Mouse (Mus musculus): ENCODE data around the gene Tex48.

DNA sequence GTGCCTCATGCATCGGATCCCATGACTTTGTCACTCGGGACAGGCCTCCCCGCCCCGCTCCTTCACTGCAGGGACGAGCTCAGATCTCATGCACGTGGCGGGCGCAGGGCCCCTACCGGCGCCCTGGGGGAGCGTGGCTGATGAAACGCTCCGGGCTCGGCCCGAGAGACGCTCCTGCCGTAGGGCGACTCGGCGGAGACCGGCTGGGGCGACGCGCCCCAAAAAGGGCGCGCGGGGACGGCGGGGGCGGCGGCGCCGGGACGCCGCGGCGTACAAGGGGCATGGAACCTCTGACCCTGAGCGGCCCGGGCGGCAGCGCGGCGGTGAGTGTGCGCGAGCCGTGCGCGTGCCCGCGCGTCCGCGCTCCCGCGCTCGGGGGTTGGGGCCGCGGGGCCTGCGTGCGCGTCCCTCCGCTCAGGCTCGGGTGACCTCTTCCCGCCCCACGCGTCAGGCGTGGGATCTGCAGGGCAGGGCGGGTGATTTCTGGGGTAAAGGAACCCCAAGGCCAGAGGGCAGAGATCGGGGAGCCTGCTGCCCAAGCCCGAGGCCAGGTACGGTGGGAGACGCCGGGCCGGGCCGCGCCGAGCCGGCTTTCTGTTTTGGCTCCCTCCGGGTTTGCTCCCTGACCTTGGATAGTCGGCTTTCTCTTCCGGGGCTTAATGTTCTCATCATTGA is 63.7 kb downstream of the Tex48 start, which contains the start of gene Tmem268:
- TF ChIP-seq POLR2A (IDR thresholded peaks at IDR 0.05; ENCODE audit: low read depth, low read length): no peak
- 0 out of 2 replicates have a peak, but pooled peaks have one; percentile 13 for TF ChIP-seq CTCF (IDR thresholded peaks at IDR 0.05; ENCODE audit: extremely low read depth, insufficient read depth, insufficient read length, insufficient replicate concordance)

Measured in spleen, adult 2 months (tissue).